Comparison of ENCODE assay signal across 9 mouse cellular contexts in the genomic region with DNA sequence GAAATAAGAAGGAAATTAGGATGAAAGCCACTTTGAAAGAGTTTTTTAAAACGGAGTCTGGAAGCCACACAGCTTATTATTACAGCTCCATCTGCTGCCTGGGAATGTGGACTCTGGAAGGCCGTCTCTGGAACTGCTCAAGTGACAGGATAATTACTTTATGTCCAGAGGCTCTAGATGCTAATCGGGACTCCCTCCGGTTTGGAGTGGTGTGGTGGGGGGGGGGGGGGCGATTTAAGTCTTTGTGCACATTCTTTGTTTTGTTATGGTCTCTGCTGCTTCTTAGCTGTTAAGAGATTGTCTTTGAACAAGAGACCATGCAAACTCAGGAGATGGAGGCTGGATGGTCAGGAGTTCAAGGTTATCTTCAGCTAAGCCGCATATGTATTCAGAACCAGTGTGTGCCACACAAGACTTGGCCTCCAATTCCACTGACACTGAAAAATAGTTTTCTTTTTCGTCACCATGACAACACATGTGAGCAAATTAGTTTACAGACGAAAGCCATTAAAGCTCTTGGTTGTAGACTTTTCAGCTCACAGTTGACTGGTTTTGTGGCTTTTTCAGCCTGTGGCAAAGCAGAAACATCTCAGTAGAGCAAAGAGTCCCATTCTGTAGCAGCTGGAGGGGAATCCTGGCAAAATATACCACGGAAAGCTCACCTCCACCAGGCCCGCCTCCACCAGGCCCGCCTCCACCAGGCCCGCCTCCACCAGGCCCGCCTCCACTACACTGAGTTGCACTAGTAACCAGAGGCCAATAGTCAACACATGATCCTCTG. TPM values are rescaled to one million over a fixed set of nuclear protein-coding genes. Genes with fewer than 3 reads are reported as not detected.
A peak's percentile ranks its signal among the peaks of the same experiment; 100 is the strongest.
DNase-seq lines count a peak whose midpoint lies in the region; ATAC-seq lines count a peak whose summit lies in the region.
"Had no signal": no experiment of that assay in that cellular context is flagged by ENCODE, and none has a peak within 500 bp of the region (broad histone marks: within the 10 kb centered on the region; RNA-seq: fewer than 3 reads in every experiment).

No protein-coding gene starts in this region.

- no peak for ATAC-seq in forebrain, embryonic 11.5 days (replicated peaks; ENCODE audit: low FRiP score)
- ATAC-seq in forebrain, embryonic 16.5 days = no peak; the same call in 1 of the 2 replicates
- peak; percentile 53; the same call in 1 of the 2 replicates for ATAC-seq in hindbrain, embryonic 12.5 days (ENCODE audit: low FRiP score)
- 0 out of 2 replicates have a peak, but pooled peaks have one; percentile 62 for ATAC-seq in limb, embryonic 13.5 days (ENCODE audit: low FRiP score, low read depth)

- H3K4me3 ChIP-seq in forebrain, embryonic 11.5 days (ENCODE audit: low read depth, low read length) = no peak overlapping the region
- H3K4me3 ChIP-seq in forebrain, embryonic 16.5 days (replicated peaks; ENCODE audit: low read length) = no peak overlapping the region
- no peak overlapping the region for H3K4me3 ChIP-seq in hindbrain, embryonic 12.5 days
- H3K4me3 ChIP-seq in limb, embryonic 13.5 days = no peak overlapping the region
- H3K4me3 ChIP-seq: megakaryocyte, embryonic 14.5 days had no signal

- H3K36me3 ChIP-seq in forebrain, embryonic 11.5 days (ENCODE audit: control insufficient read depth, insufficient read depth, low read length) = no peaks in the 10 kb centered on the region
- no peaks in the 10 kb centered on the region for H3K36me3 ChIP-seq in forebrain, embryonic 16.5 days (ENCODE audit: control insufficient read depth, insufficient read depth)
- H3K36me3 ChIP-seq in hindbrain, embryonic 12.5 days = no peaks in the 10 kb centered on the region
- no peaks in the 10 kb centered on the region for H3K36me3 ChIP-seq in limb, embryonic 13.5 days

- 40% methylated on average over 13 of the region's 13 CpGs for WGBS in forebrain, embryonic 11.5 days
- 28% methylated on average over 13 of the region's 13 CpGs for WGBS in forebrain, embryonic 16.5 days
- WGBS in hindbrain, embryonic 12.5 days = 37% methylated on average over 13 of the region's 13 CpGs
- 18% methylated on average over 13 of the region's 13 CpGs for WGBS in limb, embryonic 13.5 days

- no peaks in the 10 kb centered on the region for H3K27me3 ChIP-seq in forebrain, embryonic 11.5 days (ENCODE audit: control insufficient read depth, insufficient read depth, low read length)
- no peaks in the 10 kb centered on the region for H3K27me3 ChIP-seq in forebrain, embryonic 16.5 days (replicated peaks; ENCODE audit: control insufficient read depth, insufficient read depth, low read length)
- H3K27me3 ChIP-seq in hindbrain, embryonic 12.5 days = no peaks in the 10 kb centered on the region
- H3K27me3 ChIP-seq in limb, embryonic 13.5 days = no peaks in the 10 kb centered on the region
- H3K27me3 ChIP-seq: megakaryocyte, embryonic 14.5 days had no signal

- H3K4me2 ChIP-seq in forebrain, embryonic 11.5 days (ENCODE audit: low read depth, low read length, severe bottlenecking) = no peak overlapping the region
- H3K4me2 ChIP-seq in forebrain, embryonic 16.5 days (ENCODE audit: low read length) = no peak overlapping the region
- H3K4me2 ChIP-seq in hindbrain, embryonic 12.5 days (replicated peaks) = no peak overlapping the region
- peak overlapping the region; percentile 10 for H3K4me2 ChIP-seq in limb, embryonic 13.5 days (replicated peaks)

- H3K4me1 ChIP-seq in forebrain, embryonic 11.5 days (replicated peaks; ENCODE audit: control insufficient read depth, insufficient read depth, low read length) = no peaks in the 10 kb centered on the region
- peaks cover 7% of the 10 kb centered on the region for H3K4me1 ChIP-seq in forebrain, embryonic 16.5 days (replicated peaks; ENCODE audit: control insufficient read depth, insufficient read depth, low read length)
- peaks cover 16% of the 10 kb centered on the region for H3K4me1 ChIP-seq in hindbrain, embryonic 12.5 days
- peaks cover 40% of the 10 kb centered on the region for H3K4me1 ChIP-seq in limb, embryonic 13.5 days

- peak overlapping the region; percentile 1; the same call in 1 of the 2 replicates for H3K27ac ChIP-seq in forebrain, embryonic 11.5 days (ENCODE audit: low read depth, low read length)
- no peak overlapping the region for H3K27ac ChIP-seq in forebrain, embryonic 16.5 days (ENCODE audit: low read length)
- H3K27ac ChIP-seq in hindbrain, embryonic 12.5 days = peak overlapping the region; percentile 68
- peak overlapping the region; percentile 65; the same call in 1 of the 2 replicates for H3K27ac ChIP-seq in limb, embryonic 13.5 days

- DNase-seq in forebrain, embryonic 11.5 days (ENCODE audit: low spot score) = no peak
- peak; percentile 32 for DNase-seq in Muller cell, postnatal 12 days (ENCODE audit: inconsistent ontology term)
- DNase-seq in cerebellum, adult 9-10 months = no peak
- DNase-seq in frontal cortex, postnatal 10 days (ENCODE audit: low spot score in 2 of 2) = no peak
- no peak for DNase-seq in right cerebral cortex, postnatal 36 days (ENCODE audit: low spot score in 2 of 2)

- H3K9ac ChIP-seq in forebrain, embryonic 11.5 days (ENCODE audit: low read length) = no peak overlapping the region
- no peak overlapping the region for H3K9ac ChIP-seq in forebrain, embryonic 16.5 days (replicated peaks; ENCODE audit: low read depth, low read length)
- H3K9ac ChIP-seq in hindbrain, embryonic 12.5 days = no peak overlapping the region
- no peak overlapping the region for H3K9ac ChIP-seq in limb, embryonic 13.5 days

- no peaks in the 10 kb centered on the region for H3K9me3 ChIP-seq in forebrain, embryonic 11.5 days (ENCODE audit: control insufficient read depth, low read length)
- 0 out of 2 replicates have a peak, but pooled peaks cover 2% of the 10 kb centered on the region for H3K9me3 ChIP-seq in forebrain, embryonic 16.5 days (ENCODE audit: control insufficient read depth, low read length)
- H3K9me3 ChIP-seq in hindbrain, embryonic 12.5 days (replicated peaks) = no peaks in the 10 kb centered on the region
- no peaks in the 10 kb centered on the region; the same call in 1 of the 2 replicates for H3K9me3 ChIP-seq in limb, embryonic 13.5 days

RNA-seq across cellular contexts. Expression of gene Scaf11, which starts 31.4 kb away (rescaled TPM):
- 105 and 113 TPM in 2 replicates for polyA plus RNA-seq in forebrain, embryonic 11.5 days (2014; fragmentation: Nextera tagmentation; extraction: Ambion mirVana)
- polyA plus RNA-seq in forebrain, embryonic 16.5 days (2015; fragmentation: Nextera tagmentation; extraction: Ambion mirVana) = 53.2 and 57.7 TPM in 2 replicates
- 81.3 and 84.2 TPM in 2 replicates for polyA plus RNA-seq in hindbrain, embryonic 12.5 days (2016; fragmentation: Nextera tagmentation; extraction: Ambion mirVana)
- polyA plus RNA-seq in limb, embryonic 13.5 days (2015; fragmentation: Nextera tagmentation; extraction: Ambion mirVana) = 112 and 116 TPM in 2 replicates

Comparison
In these comparisons a context has a peak if more than half of its experiments do, and no peak if none do; other contexts are left out.
1. ATAC-seq: peak in hindbrain, embryonic 12.5 days (single experiment) and limb, embryonic 13.5 days (single experiment); none in forebrain, embryonic 11.5 days (single experiment) and forebrain, embryonic 16.5 days (single experiment).